Mouse (Mus musculus) yolk sac, embryonic 10.5 days (tissue): ENCODE measurements around the gene Zfp775.

Experiments
- DNase-seq: peaks from one replicate; pipeline ENCODE4 v3.0.0-alpha.2; 2017; ENCODE audit warnings: low spot score

The Zfp775 gene

DNA sequence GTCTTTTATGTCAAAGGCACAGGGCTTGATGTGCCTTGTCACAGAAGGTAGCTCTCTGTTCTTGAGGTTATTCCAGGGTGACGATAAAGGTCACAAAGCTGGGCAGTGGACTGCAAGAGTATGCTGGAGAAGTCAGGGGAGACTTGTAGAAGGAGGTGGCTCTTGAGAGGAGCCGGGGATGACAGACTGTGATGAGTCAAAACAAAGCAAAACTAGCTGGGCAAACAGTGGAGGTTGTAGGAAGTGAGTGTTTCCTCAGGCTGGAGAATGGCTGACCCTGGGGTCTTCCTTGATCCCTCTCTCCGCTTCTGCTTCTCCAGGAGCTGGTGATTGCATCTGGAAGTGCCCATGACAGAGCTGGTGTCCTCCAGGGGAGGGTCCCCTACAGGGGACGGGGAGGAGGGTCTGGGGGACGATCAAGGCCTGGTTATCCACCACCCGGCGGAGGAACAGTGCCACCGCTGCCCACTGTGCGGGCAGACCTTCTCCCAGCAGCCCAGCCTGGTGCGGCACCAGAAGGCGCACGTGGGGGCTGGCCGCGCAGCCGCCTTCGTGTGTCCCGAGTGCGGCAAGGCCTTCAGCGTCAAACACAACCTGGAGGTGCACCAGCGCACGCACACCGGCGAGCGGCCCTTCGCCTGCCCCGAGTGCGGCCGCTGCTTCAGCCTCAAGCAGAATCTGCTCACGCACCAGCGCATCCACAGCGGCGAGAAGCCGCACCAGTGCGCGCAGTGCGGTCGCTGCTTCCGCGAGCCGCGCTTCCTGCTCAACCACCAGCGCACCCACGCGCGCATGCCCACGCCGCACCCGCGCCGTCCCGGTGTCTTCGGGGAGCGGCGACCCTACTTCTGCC is 27.2 kb downstream of the Zfp775 start:
- no peak for DNase-seq

GRCm38 (mm10) chr6:48629661-48630034 is 27.8 kb downstream of the Zfp775 start:
- DNase-seq = no peak

DNA sequence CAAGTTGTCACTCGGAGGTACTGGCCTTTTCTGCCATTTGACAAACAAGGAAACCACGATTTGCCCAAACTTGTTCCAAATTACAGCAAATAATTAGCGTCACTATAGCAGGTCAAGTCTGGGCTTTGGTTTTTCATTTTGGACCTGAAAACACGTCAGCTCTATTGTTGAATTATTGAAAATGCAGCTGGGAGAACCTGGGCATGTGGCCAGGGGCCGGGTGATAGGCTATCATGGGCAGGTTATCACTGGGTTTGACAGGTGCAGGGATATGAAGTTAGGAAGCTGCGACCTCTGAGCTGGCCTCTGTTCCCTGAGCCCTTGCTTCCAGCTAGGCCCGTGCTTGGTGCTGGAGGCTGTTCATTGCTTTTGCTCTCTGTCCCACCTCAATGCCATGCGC is 29.0 kb downstream of the Zfp775 start:
- no peak for DNase-seq

GRCm38 (mm10) chr6:48635105-48635504 is 33.2 kb downstream of the Zfp775 start:
- no peak for DNase-seq

- no peak for DNase-seq
These were observed 34.7 kb downstream of the Zfp775 start for GRCm38 (mm10) chr6:48636515-48636914.

- no peak for DNase-seq
These were observed 36.1 kb downstream of the Zfp775 start for GRCm38 (mm10) chr6:48637811-48638500.

DNA sequence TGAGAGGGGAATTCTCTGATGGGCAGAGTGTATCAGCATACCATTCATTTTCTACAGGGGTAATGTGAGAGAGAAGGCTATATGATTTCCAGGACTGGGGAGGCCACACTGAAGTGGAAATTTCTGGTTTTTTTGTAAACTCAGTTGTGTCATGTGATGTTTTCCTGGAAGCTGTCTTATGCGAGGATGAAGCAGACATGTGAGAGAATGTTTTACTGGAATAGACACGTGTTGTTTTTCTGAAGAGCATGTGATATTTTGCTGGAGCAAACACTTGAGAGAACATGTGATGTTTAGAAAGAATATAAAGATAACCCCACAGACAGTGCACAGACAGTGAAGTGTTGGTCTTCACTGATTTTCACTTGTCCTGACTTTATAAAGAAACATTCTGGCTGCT is 36.7 kb downstream of the Zfp775 start:
- DNase-seq = no peak

GRCm38 (mm10) chr6:48641391-48641790 is 39.5 kb downstream of the Zfp775 start:
- DNase-seq = no peak

DNA sequence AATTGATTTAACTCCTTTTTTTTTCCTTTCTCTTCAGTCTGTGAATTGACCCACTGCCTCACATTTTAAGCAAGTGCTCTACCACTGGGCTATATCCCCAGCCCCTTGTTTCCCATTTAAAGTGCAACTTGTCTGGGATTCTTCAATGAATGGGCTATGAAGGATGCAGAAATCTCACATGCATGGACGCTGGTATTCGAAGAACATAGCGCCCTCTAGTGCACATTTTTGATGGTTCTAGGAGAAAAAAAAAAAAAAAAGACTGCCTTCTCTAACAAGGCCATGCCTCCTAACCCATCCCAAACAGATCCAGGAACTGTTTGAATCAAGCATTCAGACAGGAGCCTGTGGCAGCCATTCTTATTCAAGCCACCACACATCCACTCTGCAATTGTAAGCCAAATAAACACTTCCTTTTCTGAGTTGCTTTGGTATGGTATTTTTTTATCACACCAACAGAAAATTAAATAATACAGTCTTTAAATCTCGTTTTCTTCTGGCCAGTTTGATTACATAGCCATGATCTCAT is 41.0 kb downstream of the Zfp775 start:
- DNase-seq = no peak

- peak; percentile 64 for DNase-seq
These were observed 43.9 kb downstream of the Zfp775 start for GRCm38 (mm10) chr6:48645660-48646308.

DNA sequence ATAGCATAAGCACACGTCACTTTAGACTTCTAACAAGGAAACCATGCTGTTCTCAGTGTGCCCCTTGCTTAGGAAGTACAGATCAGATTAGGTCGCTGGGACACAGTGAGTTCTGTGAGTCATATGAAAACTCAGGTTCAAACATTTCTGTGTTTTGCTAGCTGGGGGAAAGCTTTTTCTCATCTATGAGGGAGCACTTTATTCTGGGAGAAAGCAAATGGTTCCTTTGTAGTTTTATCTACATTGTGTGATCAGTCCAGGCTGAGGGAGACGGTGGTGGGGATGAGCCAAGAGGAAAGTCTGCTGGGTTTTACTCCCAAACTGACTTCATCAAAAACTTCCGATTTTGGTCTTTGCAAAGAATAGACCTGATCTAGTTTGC is 44.4 kb downstream of the Zfp775 start:
- DNase-seq = no peak

GRCm38 (mm10) chr6:48646995-48647394 is 45.1 kb downstream of the Zfp775 start, which contains the start of gene Gimap8:
Gene Gimap8 (plus strand): TSS chr6:48647234.
- peak; percentile 57 for DNase-seq

DNA sequence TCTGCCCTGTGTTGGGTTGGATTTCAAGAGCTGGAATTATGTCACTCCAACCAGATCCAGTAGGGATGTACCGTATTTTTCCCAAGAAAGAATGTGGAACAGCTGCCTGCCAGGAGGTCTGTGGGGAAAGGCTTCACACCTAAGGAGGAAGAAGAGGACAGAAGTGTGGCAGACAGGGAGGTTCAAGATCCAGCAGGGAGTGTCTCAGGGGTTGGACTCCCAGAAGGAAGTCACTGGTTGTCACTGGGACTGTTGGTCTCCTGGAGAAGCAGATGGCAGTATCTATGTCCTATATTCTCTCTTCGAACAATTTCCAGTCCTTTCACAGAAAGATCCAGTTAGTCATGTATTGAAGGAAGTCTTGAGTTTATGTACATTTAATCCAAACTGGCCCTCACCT is 45.7 kb downstream of the Zfp775 start:
- no peak for DNase-seq

- DNase-seq = no peak
These were observed 46.9 kb downstream of the Zfp775 start for GRCm38 (mm10) chr6:48648779-48649178.

DNA sequence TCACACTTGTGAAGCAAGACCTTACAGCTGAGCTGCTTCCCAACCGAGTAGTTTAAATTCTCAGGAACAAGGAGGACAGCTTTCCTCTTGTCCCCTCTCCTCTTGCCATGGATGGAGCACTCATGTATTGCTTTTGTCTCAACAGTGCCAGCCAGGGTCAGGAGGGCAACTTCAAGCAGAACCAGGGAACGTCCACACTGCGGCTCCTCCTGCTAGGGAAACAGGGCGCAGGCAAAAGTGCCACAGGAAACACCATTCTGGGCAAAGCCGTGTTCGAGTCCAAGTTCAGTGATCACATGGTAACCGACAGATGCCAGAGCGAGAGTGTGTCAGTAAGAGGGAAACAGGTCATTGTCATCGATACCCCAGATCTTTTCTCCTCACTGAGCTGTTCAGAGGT is 48.2 kb downstream of the Zfp775 start:
- no peak for DNase-seq

- no peak for DNase-seq
These were observed 56.9 kb downstream of the Zfp775 start for GRCm38 (mm10) chr6:48658721-48659120.

- no peak for DNase-seq
These were observed 62.9 kb downstream of the Zfp775 start for GRCm38 (mm10) chr6:48664750-48665149.

GRCm38 (mm10) chr6:48665471-48665870 is 63.6 kb downstream of the Zfp775 start:
- no peak for DNase-seq

DNA sequence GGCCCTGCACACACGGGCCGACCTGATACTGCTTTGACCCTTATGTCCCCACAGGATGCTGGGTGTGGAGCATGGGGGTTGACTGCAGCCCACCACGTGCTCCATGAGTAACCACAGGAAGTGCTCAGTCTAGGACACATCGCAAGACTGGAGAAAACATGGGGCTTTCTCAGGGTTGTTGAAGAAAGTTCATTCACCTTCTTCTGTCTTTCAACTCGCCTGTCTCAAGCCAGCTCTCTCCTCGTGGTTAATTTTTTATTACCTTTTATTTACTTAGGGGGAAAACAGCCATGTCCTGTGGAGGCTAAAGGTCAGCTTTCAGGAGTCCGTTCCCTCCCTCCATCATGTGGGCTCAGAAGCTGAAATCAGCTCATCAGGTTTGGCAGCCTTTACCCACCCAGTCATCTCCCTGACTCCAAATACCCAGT is 64.3 kb downstream of the Zfp775 start:
- DNase-seq = peak; percentile 78

DNA sequence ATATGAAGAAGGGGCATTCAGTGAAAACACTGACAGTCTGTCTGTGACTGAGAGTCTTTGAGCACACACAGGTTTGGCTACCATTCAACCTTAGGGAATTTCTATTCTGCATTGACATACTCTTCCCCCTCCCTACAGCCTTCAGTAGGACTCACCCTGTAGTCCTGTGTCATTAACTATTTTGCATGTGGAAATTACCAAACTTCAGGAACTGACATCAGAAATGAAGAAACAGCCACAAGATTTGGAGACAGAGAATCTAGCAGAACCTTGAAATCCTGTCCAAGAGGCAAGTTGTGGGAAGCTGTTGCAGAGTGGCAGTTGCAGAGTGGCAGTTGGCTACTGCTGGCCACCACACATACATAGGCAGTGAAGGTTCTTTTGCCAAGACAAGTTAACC is 66.2 kb downstream of the Zfp775 start:
- DNase-seq = no peak

GRCm38 (mm10) chr6:48669446-48669969 is 67.6 kb downstream of the Zfp775 start:
- no peak for DNase-seq
